Comparison of ENCODE assay signal across 7 mouse cellular contexts in the genomic region with DNA sequence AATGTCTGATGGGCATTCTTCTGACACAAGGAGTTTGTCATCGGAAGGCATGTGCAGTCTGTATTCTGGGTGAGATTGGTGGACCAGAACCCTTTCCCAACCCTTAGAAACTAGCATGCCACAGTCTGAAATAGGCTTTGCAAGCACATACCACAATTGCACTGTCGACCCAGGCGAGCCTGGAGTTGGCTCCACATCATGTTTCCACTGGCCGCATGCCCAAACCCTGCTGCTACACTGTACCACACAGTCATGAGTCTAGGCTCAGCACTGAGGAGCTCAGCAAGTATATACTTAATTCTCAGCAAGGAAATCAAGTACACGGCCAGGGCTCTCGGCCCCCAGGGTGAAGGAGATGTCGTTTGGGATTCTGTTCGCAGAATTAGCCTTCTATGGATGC.
DNase-seq lines count a peak whose midpoint lies in the region; ATAC-seq lines count a peak whose summit lies in the region.

No protein-coding gene starts in this region.

- no peak overlapping the region for H3K4me2 ChIP-seq in neural tube, embryonic 13.5 days
- H3K4me2 ChIP-seq in neural tube, embryonic 15.5 days, result no peak overlapping the region

- no peaks in the 10 kb centered on the region for H3K4me1 ChIP-seq in neural tube, embryonic 13.5 days (replicated peaks)
- peaks cover 6% of the 10 kb centered on the region; the same call in 1 of the 2 replicates for H3K4me1 ChIP-seq in neural tube, embryonic 15.5 days

- intact Hi-C loops in gastrocnemius, postnatal 36 days (cut with DNase I), result loop anchor here (5.0 kb wide), 1 partner anchor 75 kb away; no protein-coding TSS in a partner anchor

- no peaks in the 10 kb centered on the region for H3K9me3 ChIP-seq in neural tube, embryonic 13.5 days
- no peaks in the 10 kb centered on the region for H3K9me3 ChIP-seq in neural tube, embryonic 15.5 days (replicated peaks)

- H3K27ac ChIP-seq in neural tube, embryonic 13.5 days (replicated peaks), result no peak overlapping the region
- H3K27ac ChIP-seq in neural tube, embryonic 15.5 days (replicated peaks), result no peak overlapping the region

- H3K36me3 ChIP-seq in neural tube, embryonic 13.5 days, result no peaks in the 10 kb centered on the region
- no peaks in the 10 kb centered on the region for H3K36me3 ChIP-seq in neural tube, embryonic 15.5 days

- peak; percentile 88 to 91 for DNase-seq in cerebellum, adult 18-20 months
- peak; percentile 74 to 83 for DNase-seq in gastrocnemius, postnatal 36 days
- peak; percentile 94 to 95 for DNase-seq in kidney, postnatal 25 days
- peak; percentile 75 for DNase-seq in ovary, postnatal 36 days (ENCODE audit: low spot score)

- H3K27me3 ChIP-seq in neural tube, embryonic 13.5 days, result no peaks in the 10 kb centered on the region
- no peaks in the 10 kb centered on the region for H3K27me3 ChIP-seq in neural tube, embryonic 15.5 days (replicated peaks)

- peak; percentile 71 for ATAC-seq in neural tube, embryonic 13.5 days (ENCODE audit: low read depth)
- ATAC-seq in neural tube, embryonic 15.5 days (ENCODE audit: low FRiP score), result no peak
- no peak for ATAC-seq in granulocyte monocyte progenitor cell, adult 5-6 weeks (replicated peaks; ENCODE audit: poor library complexity, severe bottlenecking)

- no peak overlapping the region for H3K4me3 ChIP-seq in neural tube, embryonic 13.5 days
- no peak overlapping the region for H3K4me3 ChIP-seq in neural tube, embryonic 15.5 days (replicated peaks)

- 64% methylated on average over 8 of the region's 8 CpGs for WGBS in neural tube, embryonic 13.5 days
- 67% methylated on average over 8 of the region's 8 CpGs for WGBS in neural tube, embryonic 15.5 days

- no peak overlapping the region for H3K9ac ChIP-seq in neural tube, embryonic 13.5 days
- no peak overlapping the region for H3K9ac ChIP-seq in neural tube, embryonic 15.5 days (replicated peaks)
